Mouse (Mus musculus) Patski (cell line): ENCODE results near the gene Gabpb2. TPM values are rescaled to one million over a fixed set of nuclear protein-coding genes. Genes with fewer than 3 reads are reported as not detected.
"Not testable (repeated sequence)": the region's sequence is repeated elsewhere in the genome, so short reads cannot be mapped to it uniquely, and the experiment has no call there.

Experiments
- ATAC-seq: fragments of 100-300 bp; one replicate; pipeline ENCODE4 v1.8.0; 2021
- CTCF ChIA-PET: fragments of 350-600 bp; sonication (Branson Sonifier 250); formaldehyde crosslinking; loops from one replicate; lab custom pipeline; 2022; ENCODE audit warnings: inconsistent platforms; lab: Charles Lee
- POLR2A ChIA-PET: fragments of 350-600 bp; sonication (Branson Sonifier 250); formaldehyde crosslinking; loops from one replicate; lab custom pipeline; 2022; ENCODE audit warnings: antibody characterized with exemption, inconsistent platforms; lab: Charles Lee
- DNase-seq: peaks from one replicate; pipeline ENCODE4 v3.0.0-alpha.2; 2011; ENCODE audit warnings: low read depth, low spot score
- H3K27me3 ChIP-seq: fragments of 371-371 bp; one replicate; pipeline ENCODE4 v1.5.1; 2021
- CTCF ChIP-seq: fragments of 100-300 bp; IDR thresholded peaks from one replicate; pipeline ENCODE4 v1.5.1; 2021
- in situ Hi-C: fragments of 300-500 bp; cut with MboI; formaldehyde crosslinking; loops from 3 replicates; pipeline ENCODE4 v1.11.1; 2018; ENCODE audit warnings: low pct_unique_long_range_greater_than_20kb, mixed read lengths
- polyA plus RNA-seq: library from polyadenylated mRNA; unstranded; gene quantifications from one replicate; pipeline ENCODE4 v1.2.3, GENCODE M21; 2021

Gene Gabpb2
- polyA plus RNA-seq, 1 experiment from 2014 or later: 25.8 TPM

- TF ChIP-seq CTCF: peak; percentile 61
- in situ Hi-C loops: no loop called here
- ChIA-PET POLR2A (no interaction called here), CTCF (no interaction called here)
- DNase-seq: peak; percentile 91
- ATAC-seq: peak; percentile 84
- no peaks in the 10 kb centered on the region for H3K27me3 ChIP-seq
These were observed 84.0 kb downstream of the Gabpb2 start, which contains the start of the genes Scnm1 and Lysmd1 for GRCm38 (mm10) chr3:95133680-95134101. Gene Scnm1, minus strand, starts transcription at chr3:95134011. Gene Lysmd1, plus strand, starts transcription at chr3:95134088.

- no peaks in the 10 kb centered on the region for H3K27me3 ChIP-seq
- ChIA-PET POLR2A (interaction anchor here (0.6 to 1.2 kb wide), 3 partner anchors 15 to 95 kb away, joined by 3 read pairs; no protein-coding TSS in a partner anchor), CTCF (interaction anchor here (0.9 to 1.2 kb wide), 4 partner anchors 10 to 68 kb away, joined by 3 to 4 read pairs (median 3); no protein-coding TSS in a partner anchor)
- in situ Hi-C loops: no loop called here
- no peak for TF ChIP-seq CTCF
- ATAC-seq (no peak), DNase-seq (no peak)
These were observed 84.5 kb downstream of the Gabpb2 start for GRCm38 (mm10) chr3:95133176-95133575.

GRCm38 (mm10) chr3:95132389-95132788 lies 85.3 kb downstream of the Gabpb2 start:
- CTCF ChIA-PET: interaction anchor here (0.8 to 1.2 kb wide), 5 partner anchors 9 to 67 kb away, joined by 3 to 4 read pairs (median 3); no protein-coding TSS in a partner anchor
- DNase-seq, ATAC-seq, in situ Hi-C loops, H3K27me3 ChIP-seq: not testable (repeated sequence)
- peak; percentile 80 for TF ChIP-seq CTCF
- POLR2A ChIA-PET: interaction anchor here (0.6 to 1.2 kb wide), 3 partner anchors 14 to 95 kb away, joined by 3 read pairs; no protein-coding TSS in a partner anchor

Other genes starting within 250 kb of the Gabpb2 start
- gene Pi4kb, start 243.2 kb downstream of the Gabpb2 start, polyA plus RNA-seq: 85.2 TPM
- gene Zfp687, start 202.5 kb downstream of the Gabpb2 start, polyA plus RNA-seq: 66.7 TPM
- 355 TPM for gene Psmd4, start 175.3 kb downstream of the Gabpb2 start, polyA plus RNA-seq
- gene Pip5k1a, start 111.0 kb downstream of the Gabpb2 start, polyA plus RNA-seq: 94.1 TPM
- 120 TPM for gene Vps72, start 106.9 kb downstream of the Gabpb2 start, polyA plus RNA-seq
- 0.44 TPM for gene Tmod4, start 93.4 kb downstream of the Gabpb2 start, polyA plus RNA-seq
- 54.6 TPM for gene Scnm1, start 83.9 kb downstream of the Gabpb2 start, polyA plus RNA-seq
- 16.6 TPM for gene Lysmd1, start 83.8 kb downstream of the Gabpb2 start, polyA plus RNA-seq
- gene Tnfaip8l2, start 75.6 kb downstream of the Gabpb2 start, polyA plus RNA-seq: 0.63 TPM
- 17.0 TPM for gene Sema6c, start 57.5 kb downstream of the Gabpb2 start, polyA plus RNA-seq
- gene Cdc42se1, start 10.8 kb upstream of the Gabpb2 start, polyA plus RNA-seq: 165 TPM
- gene Mllt11, start 14.3 kb upstream of the Gabpb2 start, polyA plus RNA-seq: 65.8 TPM
- 0.06 TPM for gene Gm128, start 23.7 kb upstream of the Gabpb2 start, polyA plus RNA-seq
- 0.24 TPM for gene Bnipl, start 33.3 kb upstream of the Gabpb2 start, polyA plus RNA-seq
- gene Mindy1, start 63.4 kb upstream of the Gabpb2 start, polyA plus RNA-seq: 80.5 TPM
- 42.2 TPM for gene Prune1, start 64.2 kb upstream of the Gabpb2 start, polyA plus RNA-seq
- gene Anxa9, start 89.3 kb upstream of the Gabpb2 start, polyA plus RNA-seq: 7.1 TPM
- gene Cers2, start 96.9 kb upstream of the Gabpb2 start, polyA plus RNA-seq: 366 TPM
- 58.6 TPM for gene Setdb1, start 139.3 kb upstream of the Gabpb2 start, polyA plus RNA-seq
- not detected for gene 4930558C23Rik, start 184.9 kb upstream of the Gabpb2 start, polyA plus RNA-seq
- gene Arnt, start 216.5 kb upstream of the Gabpb2 start, polyA plus RNA-seq: 54.8 TPM